8 mouse cellular contexts compared by ENCODE assay signal in genomic region chr16:9004012-9004411, GRCm38 (mm10).
DNase-seq lines count a peak whose midpoint lies in the region; ATAC-seq and TF ChIP-seq lines count a peak whose summit lies in the region.

No protein-coding gene starts in this region.

- no peaks in the 10 kb centered on the region for H3K27me3 ChIP-seq in limb, embryonic 14.5 days (ENCODE audit: control insufficient read depth, insufficient read depth, low read length)

- DNase-seq in frontal cortex, postnatal 25 days (ENCODE audit: low spot score in 2 of 2), result no peak
- DNase-seq in embryo, embryonic 11.5 days (ENCODE audit: low read depth, low spot score), result peak; percentile 4
- DNase-seq in heart, postnatal 14 days, result peak; percentile 19 to 23
- DNase-seq in limb, embryonic 14.5 days (ENCODE audit: low spot score), result peak; percentile 33
- no peak for DNase-seq in thymus, postnatal 0 days (ENCODE audit: low spot score)
- no peak for DNase-seq in testis, postnatal 10 days (ENCODE audit: low spot score)
- DNase-seq in gastrocnemius, postnatal 25 days, result no peak

- no peak overlapping the region for H3K4me2 ChIP-seq in limb, embryonic 14.5 days (replicated peaks; ENCODE audit: low read depth, low read length, severe bottlenecking)

- TF ChIP-seq POLR2A in limb, embryonic 14.5 days (IDR thresholded peaks at IDR 0.05; ENCODE audit: borderline replicate concordance, extremely low read depth, insufficient read depth, insufficient read length), result no peak

- H3K4me3 ChIP-seq in limb, embryonic 14.5 days (replicated peaks; ENCODE audit: low read length), result no peak overlapping the region

- 45% methylated on average over 6 of the region's 6 CpGs for WGBS in limb, embryonic 14.5 days

- no peak overlapping the region for H3K27ac ChIP-seq in limb, embryonic 14.5 days (replicated peaks; ENCODE audit: low read depth, low read length)

- no peaks in the 10 kb centered on the region for H3K9me3 ChIP-seq in limb, embryonic 14.5 days (ENCODE audit: control insufficient read depth, low read length)

- no peaks in the 10 kb centered on the region for H3K4me1 ChIP-seq in limb, embryonic 14.5 days (ENCODE audit: control insufficient read depth, insufficient read depth, low read length)

- no peaks in the 10 kb centered on the region for H3K36me3 ChIP-seq in limb, embryonic 14.5 days (ENCODE audit: control insufficient read depth, insufficient read depth, low read length)

- intact Hi-C loops in heart, postnatal 14 days (cut with DNase I), result no loop called here

- H3K9ac ChIP-seq in limb, embryonic 14.5 days (ENCODE audit: low read depth, low read length, severe bottlenecking), result no peak overlapping the region

- peak; percentile 75 for ATAC-seq in frontal cortex, adult (ENCODE audit: low TSS enrichment)
- no peak for ATAC-seq in limb, embryonic 14.5 days (ENCODE audit: low FRiP score, low read depth)

Comparison
In these comparisons a context has a peak if more than half of its experiments do, and no peak if none do; other contexts are left out.
1. DNase-seq: peak in embryo, embryonic 11.5 days (single experiment), heart, postnatal 14 days (2 of 2) and limb, embryonic 14.5 days (single experiment); none in frontal cortex, postnatal 25 days (0 of 2), thymus, postnatal 0 days (single experiment), testis, postnatal 10 days (single experiment) and gastrocnemius, postnatal 25 days (single experiment).